Mouse (Mus musculus) MEL (cell line): ENCODE results near the gene Zfp334. TPM values are rescaled to one million over a fixed set of nuclear protein-coding genes. Genes with fewer than 3 reads are reported as not detected.

Experiments
- DNase-seq: peaks from one replicate; pipeline ENCODE4 v3.0.0; 2011; ENCODE audit warnings: low read depth, low spot score
- H3K27ac ChIP-seq: 2 replicates; pipeline ENCODE4 v1.5.1; 2012; ENCODE audit warnings: low read depth, mild to moderate bottlenecking, control low read depth, low read length, moderate library complexity; ENCODE audit not compliant: control insufficient read depth
- H3K27me3 ChIP-seq, 2 experiments: fragments of 150-350 bp in 1 of 2; sonication (generic) in 1 of 2; 2 replicates each; pipeline ENCODE4 v1.6.1; 2012; ENCODE audit warnings: low read length in 2 of 2, mild to moderate bottlenecking in 2 of 2, improper control_type of control experiment in 1 of 2, moderate library complexity in 1 of 2; ENCODE audit not compliant: insufficient read depth in 2 of 2, control insufficient read depth in 1 of 2
- H3K36me3 ChIP-seq, 2 experiments: 2 replicates each; pipeline ENCODE4 v1.6.1; 2012 to 2014; ENCODE audit warnings: low read length in 2 of 2, improper control_type of control experiment in 1 of 2, inconsistent platforms in 1 of 2, mild to moderate bottlenecking in 1 of 2; ENCODE audit not compliant: insufficient read depth in 2 of 2, control insufficient read depth in 1 of 2
- H3K4me1 ChIP-seq, 2 experiments: fragments of 150-350 bp in 1 of 2; sonication (generic) in 1 of 2; 2 replicates each; pipeline ENCODE4 v1.6.1; 2012; ENCODE audit warnings: low read length in 2 of 2, improper control_type of control experiment in 1 of 2, mild to moderate bottlenecking in 1 of 2; ENCODE audit not compliant: insufficient read depth in 2 of 2, control insufficient read depth in 1 of 2
- H3K4me3 ChIP-seq, 2 experiments: fragments of 150-350 bp in 1 of 2; sonication (generic) in 1 of 2; 2 replicates each; pipeline ENCODE4 v1.5.1; 2012; ENCODE audit warnings: low read depth in 2 of 2, low read length in 2 of 2, mild to moderate bottlenecking in 2 of 2, moderate library complexity in 2 of 2, control low read depth in 1 of 2, improper control_type of control experiment in 1 of 2; ENCODE audit not compliant: control insufficient read depth in 1 of 2, insufficient read depth in 1 of 2
- H3K79me2 ChIP-seq: 2 replicates; pipeline ENCODE4 v1.6.1; 2012; ENCODE audit warnings: mild to moderate bottlenecking, low read length, moderate library complexity; ENCODE audit not compliant: control insufficient read depth, poor library complexity, insufficient read depth
- H3K9ac ChIP-seq: 2 replicates; pipeline ENCODE4 v1.6.1; 2012; ENCODE audit warnings: low read depth, mild to moderate bottlenecking, control low read depth, low read length, moderate library complexity; ENCODE audit not compliant: control insufficient read depth, poor library complexity, severe bottlenecking
- H3K9me3 ChIP-seq: fragments of 150-350 bp; sonication (generic); replicated peaks from 2 replicates; pipeline ENCODE4 v1.6.1; 2012; ENCODE audit warnings: mild to moderate bottlenecking, low read length, improper control_type of control experiment, moderate library complexity; ENCODE audit not compliant: insufficient read depth
- BHLHE40 ChIP-seq: IDR thresholded peaks from 2 replicates; pipeline ENCODE4 v1.6.1; 2012; ENCODE audit warnings: low read depth, mild to moderate bottlenecking, inconsistent platforms, low read length, improper control_type of control experiment, borderline replicate concordance
- E2F4 ChIP-seq: IDR thresholded peaks from 2 replicates; pipeline ENCODE4 v1.6.1; 2011; ENCODE audit warnings: low read depth, low read length, improper control_type of control experiment, borderline replicate concordance
- EP300 ChIP-seq, 2 experiments: IDR thresholded peaks; 2 replicates each; pipeline ENCODE4 v1.6.1; 2011; ENCODE audit warnings: improper control_type of control experiment in 2 of 2, low read length in 2 of 2, low read depth in 1 of 2, mild to moderate bottlenecking in 1 of 2
- GABPA ChIP-seq: IDR thresholded peaks from 2 replicates; pipeline ENCODE4 v1.6.1; 2012; ENCODE audit warnings: low read depth, mild to moderate bottlenecking, inconsistent platforms, low read length, improper control_type of control experiment, moderate library complexity
- HCFC1 ChIP-seq: IDR thresholded peaks from 2 replicates; pipeline ENCODE4 v1.6.1; 2012; ENCODE audit warnings: low read depth, mild to moderate bottlenecking, inconsistent platforms, low read length, improper control_type of control experiment, moderate library complexity
- JUND ChIP-seq: IDR thresholded peaks from 2 replicates; pipeline ENCODE4 v1.6.1; 2011; ENCODE audit warnings: low read depth, mild to moderate bottlenecking, improper control_type of control experiment, low read length
- MAX ChIP-seq: IDR thresholded peaks from 2 replicates; pipeline ENCODE4 v1.6.1; 2011; ENCODE audit warnings: low read length, improper control_type of control experiment
- MEF2A ChIP-seq: IDR thresholded peaks from 2 replicates; pipeline ENCODE4 v1.6.1; 2014; ENCODE audit warnings: low read depth, mild to moderate bottlenecking, inconsistent platforms, low read length, improper control_type of control experiment; ENCODE audit not compliant: poor library complexity, insufficient replicate concordance, severe bottlenecking; ENCODE audit errors: extremely low read depth
- MXI1 ChIP-seq: IDR thresholded peaks from 2 replicates; pipeline ENCODE4 v1.6.1; 2011; ENCODE audit warnings: mild to moderate bottlenecking, low read depth, low read length, improper control_type of control experiment
- NELFE ChIP-seq: IDR thresholded peaks from 2 replicates; pipeline ENCODE4 v1.6.1; 2011; ENCODE audit warnings: low read depth, low read length, improper control_type of control experiment
- POLR2A ChIP-seq, 2 experiments: IDR thresholded peaks; 2 replicates each; pipeline ENCODE4 v1.6.1; 2011 to 2012; ENCODE audit warnings: low read length in 2 of 2, mild to moderate bottlenecking in 2 of 2, control low read depth in 1 of 2, improper control_type of control experiment in 1 of 2, low read depth in 1 of 2, moderate library complexity in 1 of 2; ENCODE audit not compliant: control insufficient read depth in 1 of 2, insufficient read depth in 1 of 2, poor library complexity in 1 of 2
- POLR2AphosphoS5 ChIP-seq: IDR thresholded peaks from 2 replicates; pipeline ENCODE4 v1.6.1; 2012; ENCODE audit warnings: low read depth, borderline replicate concordance, mild to moderate bottlenecking, inconsistent platforms, low read length, moderate library complexity, mixed read lengths
- RAD21 ChIP-seq: IDR thresholded peaks from 2 replicates; pipeline ENCODE4 v1.6.1; 2011; ENCODE audit warnings: mild to moderate bottlenecking, low read depth, low read length, improper control_type of control experiment
- RCOR1 ChIP-seq: IDR thresholded peaks from 2 replicates; pipeline ENCODE4 v1.6.1; 2012; ENCODE audit warnings: low read depth, mild to moderate bottlenecking, inconsistent platforms, low read length, improper control_type of control experiment
- SIN3A ChIP-seq: IDR thresholded peaks from 2 replicates; pipeline ENCODE4 v1.6.1; 2012; ENCODE audit warnings: low read length, improper control_type of control experiment, inconsistent platforms
- TAL1 ChIP-seq: IDR thresholded peaks from 2 replicates; pipeline ENCODE4 v1.6.1; 2012; ENCODE audit warnings: mild to moderate bottlenecking, inconsistent platforms, low read length, moderate library complexity, mixed read lengths
- TBP ChIP-seq: IDR thresholded peaks from 2 replicates; pipeline ENCODE4 v1.8.0; 2011; ENCODE audit warnings: low read depth, low read length, improper control_type of control experiment
- TCF12 ChIP-seq: IDR thresholded peaks from 2 replicates; pipeline ENCODE4 v1.6.1; 2014; ENCODE audit warnings: low read depth, mild to moderate bottlenecking, inconsistent platforms, low read length, improper control_type of control experiment, moderate library complexity
- USF1 ChIP-seq: IDR thresholded peaks from 2 replicates; pipeline ENCODE4 v1.6.1; 2014; ENCODE audit warnings: low read depth, mild to moderate bottlenecking, inconsistent platforms, low read length, improper control_type of control experiment, moderate library complexity
- USF2 ChIP-seq, 2 experiments: IDR thresholded peaks; 2 replicates each; pipeline ENCODE4 v1.6.1; 2011 to 2012; ENCODE audit warnings: improper control_type of control experiment in 2 of 2, low read length in 2 of 2, borderline replicate concordance in 1 of 2, inconsistent platforms in 1 of 2, low read depth in 1 of 2, mild to moderate bottlenecking in 1 of 2; ENCODE audit not compliant: insufficient read depth in 1 of 2
- ZC3H11A ChIP-seq: IDR thresholded peaks from 2 replicates; pipeline ENCODE4 v1.6.1; 2012; ENCODE audit warnings: low read depth, mild to moderate bottlenecking, inconsistent platforms, low read length, improper control_type of control experiment
- ZKSCAN1 ChIP-seq: IDR thresholded peaks from 2 replicates; pipeline ENCODE4 v1.6.1; 2012; ENCODE audit warnings: low read depth, mild to moderate bottlenecking, inconsistent platforms, low read length, improper control_type of control experiment, moderate library complexity
- ZNF384 ChIP-seq: IDR thresholded peaks from 2 replicates; pipeline ENCODE4 v1.6.1; 2012; ENCODE audit warnings: low read depth, mild to moderate bottlenecking, inconsistent platforms, low read length, improper control_type of control experiment
- polyA plus RNA-seq, 2 experiments: library from polyadenylated mRNA; stranded (reverse) in 1 of 2; unstranded in 1 of 2; fragments of >175 nt in 1 of 2; fragments of >200 nt in 1 of 2; gene quantifications; 2 replicates each; pipeline versions ENCODE4 v1.2.1 to v1.2.4; 2012; ENCODE audit warnings: low replicate concordance in 2 of 2, low read depth in 1 of 2; ENCODE audit not compliant: insufficient read length in 2 of 2, insufficient read depth in 1 of 2, missing spikeins in 1 of 2
- total RNA-seq: library from RNA; depleted of rRNA; stranded (reverse); fragments of 300-350 nt; gene quantifications from 2 replicates; pipeline ENCODE4 v1.2.3, GENCODE M21; 2012

Zfp334 gene
- total and polyA plus RNA-seq, 3 experiments = not detected

- peaks cover 0 to 1% of the 10 kb centered on the region in 2 experiments; a peak in 1 of 4 replicates for H3K27me3 ChIP-seq
- no peak for DNase-seq
- TF ChIP-seq ZNF384 = no peak
- TF ChIP-seq MAX = no peak
- no peak for TF ChIP-seq MEF2A
- TF ChIP-seq E2F4 = no peak
- no peak for TF ChIP-seq NELFE
- no peak for TF ChIP-seq GABPA
- TF ChIP-seq JUND = no peak
- TF ChIP-seq MXI1 = no peak
- no peak for TF ChIP-seq EP300 (IDR thresholded peaks at IDR 0.05; ENCODE audit: low read depth in 1 of 2, low read length in 2 of 2)
- no peak overlapping the region for H3K4me3 ChIP-seq
- H3K79me2 ChIP-seq = no peaks in the 10 kb centered on the region
- no peak overlapping the region for H3K27ac ChIP-seq
- H3K36me3 ChIP-seq = no peaks in the 10 kb centered on the region
- H3K9ac ChIP-seq = no peak overlapping the region
- no peaks in the 10 kb centered on the region for H3K4me1 ChIP-seq
- no peaks in the 10 kb centered on the region for H3K9me3 ChIP-seq
Measured at GRCm38 (mm10) chr2:165389299-165389952, 1.4 kb upstream of the Zfp334 start.

GRCm38 (mm10) chr2:165387370-165387769 lies 689 bp downstream of the Zfp334 start:
- no peak overlapping the region for H3K9ac ChIP-seq
- no peak overlapping the region for H3K4me3 ChIP-seq
- no peaks in the 10 kb centered on the region for H3K9me3 ChIP-seq
- TF ChIP-seq POLR2A (IDR thresholded peaks at IDR 0.05; ENCODE audit: control insufficient read depth in 1 of 2, insufficient read depth in 1 of 2, low read depth in 1 of 2, low read length in 2 of 2, poor library complexity in 1 of 2) (no peak), RCOR1 (no peak), SIN3A (no peak), MXI1 (no peak), USF2 (IDR thresholded peaks at IDR 0.05; ENCODE audit: borderline replicate concordance in 1 of 2, insufficient read depth in 1 of 2, low read depth in 1 of 2, low read length in 2 of 2) (no peak), TCF12 (no peak)
- no peak for DNase-seq
- no peaks in the 10 kb centered on the region for H3K79me2 ChIP-seq
- no peaks in the 10 kb centered on the region for H3K36me3 ChIP-seq
- no peak overlapping the region for H3K27ac ChIP-seq
- no peaks in the 10 kb centered on the region; a peak in 1 of 4 replicates for H3K27me3 ChIP-seq
- no peaks in the 10 kb centered on the region for H3K4me1 ChIP-seq

- no peak overlapping the region for H3K4me3 ChIP-seq
- no peaks in the 10 kb centered on the region for H3K9me3 ChIP-seq
- no peaks in the 10 kb centered on the region for H3K79me2 ChIP-seq
- H3K27me3 ChIP-seq = no peaks in the 10 kb centered on the region; a peak in 1 of 4 replicates
- H3K27ac ChIP-seq = no peak overlapping the region
- DNase-seq = no peak
- H3K36me3 ChIP-seq = peaks cover 0 to 9% of the 10 kb centered on the region in 2 experiments; a peak in 2 of 4 replicates
- no peak overlapping the region for H3K9ac ChIP-seq
- H3K4me1 ChIP-seq = peaks cover 4 to 7% of the 10 kb centered on the region in 2 experiments; a peak in 3 of 4 replicates
- no peak for TF ChIP-seq MEF2A
- TF ChIP-seq BHLHE40 = no peak
- no peak for TF ChIP-seq RAD21
- no peak for TF ChIP-seq POLR2AphosphoS5
- TF ChIP-seq E2F4 = no peak
- TF ChIP-seq ZKSCAN1 = no peak
- TF ChIP-seq TAL1 = no peak
- TF ChIP-seq GABPA = no peak
- no peak for TF ChIP-seq USF2 (IDR thresholded peaks at IDR 0.05; ENCODE audit: borderline replicate concordance in 1 of 2, insufficient read depth in 1 of 2, low read depth in 1 of 2, low read length in 2 of 2)
- TF ChIP-seq JUND = no peak
- TF ChIP-seq USF1 = no peak
- TF ChIP-seq POLR2A (IDR thresholded peaks at IDR 0.05; ENCODE audit: control insufficient read depth in 1 of 2, insufficient read depth in 1 of 2, low read depth in 1 of 2, low read length in 2 of 2, poor library complexity in 1 of 2) = no peak
- no peak for TF ChIP-seq TCF12
- TF ChIP-seq TBP = no peak
- no peak for TF ChIP-seq ZC3H11A
- TF ChIP-seq HCFC1 = no peak
- TF ChIP-seq, all 39 proteins: peak for 0
Measured at GRCm38 (mm10) chr2:165380050-165380449, 8.0 kb downstream of the Zfp334 start.
